Mouse (Mus musculus): ENCODE data around the gene Hist1h2bh.

GRCm38 (mm10) chr13:23526312-23526711, 16.9 kb downstream of the Hist1h2bh start:
- no peak for TF ChIP-seq CTCF (IDR thresholded peaks at IDR 0.05)
- peak; percentile 29; the same call in 1 of the 2 replicates for TF ChIP-seq EP300 (IDR thresholded peaks at IDR 0.05)

Measured in lung, postnatal 0 days (tissue).